Mouse (Mus musculus) hindbrain, postnatal 0 days (tissue): ENCODE measurements around the gene Ppp2r3a. TPM values are rescaled to one million over a fixed set of nuclear protein-coding genes. Genes with fewer than 3 reads are reported as not detected.
A peak's percentile ranks its signal among the peaks of the same experiment; 100 is the strongest.

Experiments used
- ATAC-seq: fragments of 200-750 bp; cut with Nextera tagmentation; 2 replicates; pipeline ENCODE4 v1.8.0; 2017; ENCODE audit warnings: mild to moderate bottlenecking, moderate TSS enrichment, moderate library complexity
- DNase-seq: peaks from one replicate; pipeline ENCODE4 v3.0.0-alpha.2; 2015; ENCODE audit warnings: low spot score
- H3K27ac ChIP-seq: fragments of 300-500 bp; sonication (generic); 2 replicates; pipeline ENCODE4 v1.5.1; 2014; ENCODE audit warnings: mild to moderate bottlenecking
- H3K27me3 ChIP-seq: fragments of 300-500 bp; sonication (generic); 2 replicates; pipeline ENCODE4 v1.6.1; 2014; ENCODE audit warnings: low read length, mixed read lengths; ENCODE audit not compliant: insufficient read depth
- H3K36me3 ChIP-seq: fragments of 300-500 bp; sonication (generic); 2 replicates; pipeline ENCODE4 v1.6.1; 2014; ENCODE audit warnings: low read length, mixed read lengths; ENCODE audit not compliant: insufficient read depth
- H3K4me1 ChIP-seq: fragments of 300-500 bp; sonication (generic); 2 replicates; pipeline ENCODE4 v1.6.1; 2014; ENCODE audit warnings: antibody characterized with exemption, low read length, mixed read lengths; ENCODE audit not compliant: insufficient read depth
- H3K4me2 ChIP-seq: fragments of 300-500 bp; sonication (generic); 2 replicates; pipeline ENCODE4 v1.6.1; 2014; ENCODE audit warnings: low read depth, mild to moderate bottlenecking, low read length, moderate library complexity, mixed read lengths
- H3K4me3 ChIP-seq: fragments of 300-500 bp; sonication (generic); 2 replicates; pipeline ENCODE4 v1.5.1; 2014; ENCODE audit warnings: low read length
- H3K9ac ChIP-seq: fragments of 300-500 bp; sonication (generic); replicated peaks from 2 replicates; pipeline ENCODE4 v1.6.1; 2014; ENCODE audit warnings: mild to moderate bottlenecking, low read length, moderate library complexity, mixed read lengths
- H3K9me3 ChIP-seq: fragments of 300-500 bp; sonication (generic); 2 replicates; pipeline ENCODE4 v1.6.1; 2016; ENCODE audit warnings: low read length, mixed read lengths
- CTCF ChIP-seq: IDR thresholded peaks from 2 replicates; pipeline ENCODE4 v1.5.1; 2016; ENCODE audit warnings: antibody characterized with exemption, control low read depth, low read depth
- WGBS: fragments of 180-500 bp; shearing (Covaris S2); extraction: QIAGEN DNeasy Blood & Tissue Kit; methylation state at CpG from one replicate; pipeline ENCODE4 v1.1.7; 2014; 5-methylcytosine and 5-hydroxymethylcytosine counted together
- polyA plus RNA-seq: library from polyadenylated mRNA; unstranded; fragments of >200 nt; fragmentation: Nextera tagmentation; extraction: Ambion mirVana; gene quantifications from 2 replicates; pipeline ENCODE4 v1.2.1, GENCODE M21; 2015
- total RNA-seq: library from RNA; depleted of rRNA; stranded (reverse); fragments of >200 nt; gene quantifications from 2 replicates; pipeline ENCODE4 v1.2.3, GENCODE M21; 2014

Ppp2r3a gene
- total and polyA plus RNA-seq, 2 experiments from 2014 or later, result 17.1 to 28.0 TPM

GRCm38 (mm10) chr9:101113317-101113716 is 138.3 kb downstream of the Ppp2r3a start:
- Histone ChIP-seq H3K36me3 (no peaks in the 10 kb centered on the region), H3K27ac (no peak overlapping the region), H3K4me2 (no peak overlapping the region), H3K4me3 (no peak overlapping the region), H3K27me3 (no peaks in the 10 kb centered on the region), H3K9me3 (no peaks in the 10 kb centered on the region), H3K4me1 (no peaks in the 10 kb centered on the region), H3K9ac (no peak overlapping the region)
- WGBS, result 95% methylated on average over 4 of the region's 4 CpGs
- ATAC-seq (no peak), DNase-seq (no peak)
- no peak for TF ChIP-seq CTCF

- TF ChIP-seq CTCF, result no peak
- DNase-seq, result peak; percentile 46
- Histone ChIP-seq H3K4me3 (no peak overlapping the region), H3K27me3 (no peaks in the 10 kb centered on the region), H3K4me2 (no peak overlapping the region), H3K4me1 (no peaks in the 10 kb centered on the region), H3K36me3 (peaks cover 6% of the 10 kb centered on the region; the same call in 1 of the 2 replicates), H3K9ac (no peak overlapping the region), H3K9me3 (no peaks in the 10 kb centered on the region), H3K27ac (no peak overlapping the region)
- 17% methylated on average over 3 of the region's 3 CpGs for WGBS
- ATAC-seq, result no peak
Measured at GRCm38 (mm10) chr9:101110013-101110412, 141.6 kb downstream of the Ppp2r3a start.

GRCm38 (mm10) chr9:101107386-101107785 is 144.2 kb downstream of the Ppp2r3a start:
- Histone ChIP-seq H3K27ac (no peak overlapping the region), H3K9ac (no peak overlapping the region), H3K4me2 (no peak overlapping the region), H3K36me3 (peaks cover 6% of the 10 kb centered on the region; the same call in 1 of the 2 replicates), H3K9me3 (no peaks in the 10 kb centered on the region), H3K4me3 (no peak overlapping the region), H3K4me1 (no peaks in the 10 kb centered on the region), H3K27me3 (no peaks in the 10 kb centered on the region)
- no peak for DNase-seq
- ATAC-seq, result no peak
- TF ChIP-seq CTCF, result no peak
- WGBS, result 73% methylated on average over 3 of the region's 3 CpGs

- Histone ChIP-seq H3K4me3 (no peak overlapping the region), H3K36me3 (peaks cover 14% of the 10 kb centered on the region; the same call in 1 of the 2 replicates), H3K4me1 (no peaks in the 10 kb centered on the region), H3K27me3 (no peaks in the 10 kb centered on the region), H3K4me2 (no peak overlapping the region), H3K9me3 (no peaks in the 10 kb centered on the region), H3K9ac (no peak overlapping the region), H3K27ac (no peak overlapping the region)
- TF ChIP-seq CTCF, result no peak
- DNase-seq (no peak), ATAC-seq (no peak)
- WGBS, result 91% methylated on average over 6 of the region's 6 CpGs
Measured at GRCm38 (mm10) chr9:101105735-101106134, 145.9 kb downstream of the Ppp2r3a start.

- Histone ChIP-seq H3K4me2 (no peak overlapping the region), H3K9ac (no peak overlapping the region), H3K36me3 (peaks cover 14% of the 10 kb centered on the region; the same call in 1 of the 2 replicates), H3K27me3 (no peaks in the 10 kb centered on the region), H3K4me1 (no peaks in the 10 kb centered on the region), H3K9me3 (no peaks in the 10 kb centered on the region), H3K27ac (no peak overlapping the region), H3K4me3 (no peak overlapping the region)
- no peak for DNase-seq
- no peak for TF ChIP-seq CTCF
- ATAC-seq, result no peak
- WGBS, result 84% methylated on average over 11 of the region's 11 CpGs
Measured at GRCm38 (mm10) chr9:101104931-101105330, 146.7 kb downstream of the Ppp2r3a start.

GRCm38 (mm10) chr9:101102288-101102687 is 149.3 kb downstream of the Ppp2r3a start:
- no peak for DNase-seq
- H3K36me3 ChIP-seq, result peaks cover 9% of the 10 kb centered on the region; the same call in 1 of the 2 replicates
- no peaks in the 10 kb centered on the region for H3K27me3 ChIP-seq
- H3K4me3 ChIP-seq, result no peak overlapping the region
- H3K27ac ChIP-seq, result no peak overlapping the region
- no peaks in the 10 kb centered on the region for H3K4me1 ChIP-seq
- no peak overlapping the region for H3K9ac ChIP-seq
- ATAC-seq, result no peak
- 95% methylated on average over 3 of the region's 3 CpGs for WGBS
- no peak overlapping the region for H3K4me2 ChIP-seq
- TF ChIP-seq CTCF, result no peak
- H3K9me3 ChIP-seq, result no peaks in the 10 kb centered on the region

GRCm38 (mm10) chr9:101101547-101101946 is 150.0 kb downstream of the Ppp2r3a start:
- Histone ChIP-seq H3K27ac (no peak overlapping the region), H3K27me3 (no peaks in the 10 kb centered on the region), H3K4me2 (no peak overlapping the region), H3K9ac (no peak overlapping the region), H3K4me1 (no peaks in the 10 kb centered on the region), H3K36me3 (peaks cover 8% of the 10 kb centered on the region; the same call in 1 of the 2 replicates), H3K9me3 (no peaks in the 10 kb centered on the region), H3K4me3 (no peak overlapping the region)
- ATAC-seq, result no peak
- WGBS, result 92% methylated on average over 8 of the region's 8 CpGs
- DNase-seq, result no peak
- TF ChIP-seq CTCF, result no peak
